Mouse (Mus musculus) midbrain, embryonic 14.5 days (tissue): ENCODE measurements around the gene Sdr42e1. TPM values are rescaled to one million over a fixed set of nuclear protein-coding genes. Genes with fewer than 3 reads are reported as not detected.

Experiments used
- ATAC-seq: fragments of 200-750 bp; cut with Nextera tagmentation; 2 replicates; pipeline ENCODE4 v1.8.0; 2017; ENCODE audit warnings: moderate number of reproducible peaks, moderate library complexity; ENCODE audit not compliant: low FRiP score, low TSS enrichment
- DNase-seq: peaks from one replicate; pipeline ENCODE4 v3.0.0-alpha.2; 2015
- H3K27ac ChIP-seq: fragments of 300-500 bp; sonication (generic); replicated peaks from 2 replicates; pipeline ENCODE4 v1.5.1; 2014; ENCODE audit warnings: mild to moderate bottlenecking, low read depth, low read length, moderate library complexity
- H3K27me3 ChIP-seq: fragments of 300-500 bp; sonication (generic); 2 replicates; pipeline ENCODE4 v1.6.1; 2014; ENCODE audit warnings: low read length, control low read depth, mixed read lengths; ENCODE audit not compliant: control insufficient read depth, insufficient read depth
- H3K36me3 ChIP-seq: fragments of 300-500 bp; sonication (generic); 2 replicates; pipeline ENCODE4 v1.6.1; 2014; ENCODE audit warnings: low read length, control low read depth; ENCODE audit not compliant: control insufficient read depth, insufficient read depth
- H3K4me1 ChIP-seq: fragments of 300-500 bp; sonication (generic); 2 replicates; pipeline ENCODE4 v1.6.1; 2014; ENCODE audit warnings: mild to moderate bottlenecking, antibody characterized with exemption, low read length, control low read depth; ENCODE audit not compliant: control insufficient read depth, insufficient read depth
- H3K4me2 ChIP-seq: fragments of 300-500 bp; sonication (generic); 2 replicates; pipeline ENCODE4 v1.6.1; 2014; ENCODE audit warnings: mild to moderate bottlenecking, low read length, moderate library complexity
- H3K4me3 ChIP-seq: fragments of 300-500 bp; sonication (generic); replicated peaks from 2 replicates; pipeline ENCODE4 v1.5.1; 2014; ENCODE audit warnings: low read depth, low read length
- H3K9ac ChIP-seq: fragments of 300-500 bp; sonication (generic); replicated peaks from 2 replicates; pipeline ENCODE4 v1.6.1; 2014; ENCODE audit warnings: mild to moderate bottlenecking, low read length, moderate library complexity
- H3K9me3 ChIP-seq: fragments of 300-500 bp; sonication (generic); 2 replicates; pipeline ENCODE4 v1.6.1; 2016; ENCODE audit warnings: low read length, control low read depth, mixed read lengths; ENCODE audit not compliant: control insufficient read depth
- WGBS: fragments of 180-500 bp; shearing (Covaris S2); extraction: QIAGEN DNeasy Blood & Tissue Kit; methylation state at CpG from one replicate; pipeline ENCODE4 v1.1.7; 2014; 5-methylcytosine and 5-hydroxymethylcytosine counted together
- polyA plus RNA-seq: library from polyadenylated mRNA; unstranded; fragments of >200 nt; fragmentation: Nextera tagmentation; extraction: Ambion mirVana; gene quantifications from 2 replicates; pipeline ENCODE4 v1.2.1, GENCODE M21; 2014

Gene Sdr42e1
- polyA plus RNA-seq: 1.4 and 1.8 TPM in 2 replicates

DNA sequence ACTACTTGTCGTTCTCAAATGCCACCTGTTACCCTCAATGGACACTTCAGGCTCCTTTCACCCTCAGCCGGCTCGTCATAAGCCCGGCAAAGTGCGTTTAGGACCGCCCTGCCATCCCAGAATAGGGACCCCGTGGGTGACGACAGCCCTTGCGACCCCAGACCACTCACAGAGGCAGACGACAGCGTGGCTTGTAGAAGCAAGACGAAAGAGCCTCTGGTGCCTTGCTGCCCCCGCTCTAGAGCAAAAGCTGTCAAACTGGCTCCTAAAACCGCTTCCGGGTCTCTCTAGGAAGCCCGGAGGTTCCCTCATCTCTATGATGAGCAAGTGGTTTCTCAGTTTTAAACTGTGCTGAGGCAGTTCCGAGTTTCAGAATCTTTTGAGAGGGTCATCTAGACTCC lies at the start of gene Sdr42e1:
Sdr42e1 (minus strand) TSS at position 260 of the 401 bp plus-strand sequence.
- H3K9ac ChIP-seq: peak within 1 kb of the TSS; percentile 50
- no peaks in the 10 kb centered on the region for H3K27me3 ChIP-seq
- no peaks in the 10 kb centered on the region for H3K36me3 ChIP-seq
- 17% methylated on average over 17 of the region's 17 CpGs for WGBS
- no peak for ATAC-seq
- peak; percentile 67 for DNase-seq
- peak within 1 kb of the TSS; percentile 39 for H3K4me3 ChIP-seq
- peak within 1 kb of the TSS; percentile 57 for H3K4me2 ChIP-seq
- H3K9me3 ChIP-seq: no peaks in the 10 kb centered on the region
- no peak within 1 kb of the TSS for H3K27ac ChIP-seq
- no peaks in the 10 kb centered on the region for H3K4me1 ChIP-seq

DNA sequence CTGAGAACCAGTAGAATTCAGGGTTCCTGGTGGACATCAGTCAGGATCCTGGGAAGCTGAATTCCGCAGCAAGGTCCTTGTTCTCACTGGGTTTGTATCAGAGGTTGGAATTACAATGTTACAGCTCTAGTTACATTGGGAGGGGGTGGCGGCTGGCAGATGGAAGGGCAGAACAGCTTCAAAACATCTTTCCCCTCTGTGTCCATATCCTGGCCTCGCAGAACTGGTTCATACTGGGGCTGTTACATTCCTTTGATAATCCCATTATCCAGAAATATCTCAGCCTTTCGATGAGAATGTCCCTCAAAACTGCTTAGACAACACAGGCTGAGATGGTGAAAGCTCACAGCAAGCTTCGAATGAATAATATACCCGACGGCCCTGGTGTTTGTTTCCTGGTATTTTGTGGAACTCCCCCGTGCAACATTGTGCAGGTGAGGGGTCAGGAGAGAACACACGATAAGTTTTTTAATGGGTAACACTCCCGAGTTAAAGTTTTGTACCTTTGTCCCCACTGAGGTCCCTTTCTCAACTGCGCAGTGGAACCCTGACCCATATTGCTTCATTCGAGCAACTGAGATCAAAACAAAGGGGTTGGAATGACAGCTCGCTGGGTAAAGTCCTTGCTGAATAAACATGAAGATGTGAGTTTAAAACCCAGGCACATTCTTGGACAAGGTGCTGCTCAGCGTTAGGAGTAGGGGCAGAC lies 44.8 kb upstream of the Sdr42e1 start:
- H3K4me3 ChIP-seq: no peak overlapping the region
- no peaks in the 10 kb centered on the region for H3K36me3 ChIP-seq
- WGBS: 66% methylated on average over 14 of the region's 14 CpGs
- ATAC-seq (no peak), DNase-seq (no peak)
- no peaks in the 10 kb centered on the region for H3K4me1 ChIP-seq
- no peak overlapping the region for H3K4me2 ChIP-seq
- peaks cover 5% of the 10 kb centered on the region; the same call in 1 of the 2 replicates for H3K9me3 ChIP-seq
- no peaks in the 10 kb centered on the region for H3K27me3 ChIP-seq
- no peak overlapping the region for H3K27ac ChIP-seq
- no peak overlapping the region for H3K9ac ChIP-seq

DNA sequence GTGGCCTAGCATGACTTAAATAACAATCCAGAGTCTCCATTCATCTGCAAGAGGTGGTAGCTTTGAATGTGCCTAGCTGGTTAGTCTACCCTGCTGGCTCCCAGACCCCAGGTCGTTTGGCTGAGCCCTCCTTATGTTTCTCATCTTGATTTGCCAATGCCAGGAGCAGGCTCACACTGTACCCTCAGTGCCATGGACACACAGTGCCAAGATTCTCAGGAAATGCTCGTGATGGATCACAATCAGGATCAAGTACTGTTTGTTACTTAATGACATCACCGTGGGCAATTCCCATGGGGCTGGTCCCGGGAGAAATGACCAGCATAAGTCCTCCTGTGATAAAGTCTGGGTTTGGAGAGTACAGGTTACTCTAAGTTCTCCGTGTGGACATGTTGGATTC lies 42.4 kb upstream of the Sdr42e1 start:
- no peak for DNase-seq
- H3K27me3 ChIP-seq: no peaks in the 10 kb centered on the region
- no peaks in the 10 kb centered on the region for H3K4me1 ChIP-seq
- no peak overlapping the region for H3K9ac ChIP-seq
- 71% methylated on average over 5 of the region's 5 CpGs for WGBS
- no peak overlapping the region for H3K4me3 ChIP-seq
- no peak overlapping the region for H3K27ac ChIP-seq
- no peaks in the 10 kb centered on the region for H3K9me3 ChIP-seq
- no peak overlapping the region for H3K4me2 ChIP-seq
- no peak for ATAC-seq
- H3K36me3 ChIP-seq: no peaks in the 10 kb centered on the region

DNA sequence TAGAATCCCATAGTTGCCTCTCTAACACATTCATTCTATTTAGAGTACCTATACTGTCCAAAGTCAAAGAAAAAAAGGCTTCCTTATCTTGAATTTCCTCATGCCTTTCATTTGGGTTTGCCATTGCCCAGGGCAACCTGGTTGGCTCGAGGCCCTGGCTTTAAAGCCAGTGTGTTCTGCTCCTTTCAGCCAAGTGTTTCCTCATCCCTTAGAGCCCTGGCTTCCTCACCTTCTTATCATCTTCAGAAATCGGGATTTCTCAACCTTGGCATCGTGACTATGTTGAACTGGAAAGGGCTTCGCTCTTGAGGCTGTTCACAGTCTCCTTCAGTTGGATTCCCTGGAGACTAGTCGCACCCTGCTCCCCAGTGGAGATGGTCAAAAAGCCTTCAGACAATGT lies 41.1 kb upstream of the Sdr42e1 start:
- Histone ChIP-seq H3K27ac (no peak overlapping the region), H3K4me1 (no peaks in the 10 kb centered on the region), H3K9me3 (no peaks in the 10 kb centered on the region), H3K4me3 (no peak overlapping the region), H3K4me2 (no peak overlapping the region), H3K36me3 (no peaks in the 10 kb centered on the region), H3K9ac (no peak overlapping the region), H3K27me3 (no peaks in the 10 kb centered on the region)
- ATAC-seq: no peak
- DNase-seq: no peak
- WGBS: 90% methylated on average over 5 of the region's 5 CpGs

DNA sequence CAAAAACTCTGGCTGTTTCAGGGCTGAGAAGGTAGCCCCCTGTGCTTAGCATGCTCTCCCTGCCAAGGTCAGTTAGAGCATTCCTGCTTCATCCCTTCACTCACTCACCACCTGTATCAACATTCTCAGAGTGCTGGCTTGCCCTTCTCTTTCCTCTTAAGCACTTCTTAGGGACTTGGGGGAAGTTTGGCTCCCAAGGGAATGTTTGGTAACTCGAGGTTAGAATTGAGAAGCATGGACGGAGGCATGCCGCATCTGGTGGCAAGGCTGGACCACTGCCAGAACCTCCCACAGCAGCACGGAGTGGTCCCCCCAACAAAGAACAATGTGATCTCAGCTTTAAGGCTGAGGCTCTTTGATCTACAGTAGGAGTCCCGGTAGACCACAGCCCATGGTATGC lies 38.7 kb upstream of the Sdr42e1 start:
- Histone ChIP-seq H3K27me3 (no peaks in the 10 kb centered on the region), H3K4me1 (no peaks in the 10 kb centered on the region), H3K4me3 (no peak overlapping the region), H3K36me3 (no peaks in the 10 kb centered on the region), H3K9ac (no peak overlapping the region), H3K27ac (no peak overlapping the region), H3K9me3 (no peaks in the 10 kb centered on the region), H3K4me2 (no peak overlapping the region)
- peak; percentile 25 for DNase-seq
- ATAC-seq: no peak
- 62% methylated on average over 5 of the region's 5 CpGs for WGBS

DNA sequence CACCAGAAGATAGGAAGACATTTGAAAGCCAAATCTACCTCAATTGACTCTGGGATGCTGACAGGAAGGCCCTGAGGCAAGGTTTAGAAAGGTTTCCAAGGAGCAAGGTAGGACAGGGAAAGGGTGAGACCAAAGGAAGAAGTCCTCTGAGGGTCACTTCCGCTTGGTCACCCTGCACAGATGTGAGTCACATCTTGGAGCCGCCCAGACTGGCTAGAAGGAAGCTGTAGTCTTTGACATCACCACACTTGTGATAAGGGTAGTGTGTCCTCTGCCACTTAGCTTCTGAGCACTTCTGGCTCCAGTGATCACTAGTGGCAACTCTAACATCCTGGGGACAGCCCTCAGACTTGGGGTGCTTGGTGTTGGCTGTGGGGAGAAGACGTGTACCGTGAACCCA lies 32.7 kb upstream of the Sdr42e1 start:
- whole genome bisulfite sequencing: 94% methylated on average over 4 of the region's 4 CpGs
- H3K4me3 ChIP-seq: no peak overlapping the region
- no peak overlapping the region for H3K27ac ChIP-seq
- H3K4me1 ChIP-seq: no peaks in the 10 kb centered on the region
- ATAC-seq (no peak), DNase-seq (no peak)
- no peak overlapping the region for H3K9ac ChIP-seq
- H3K27me3 ChIP-seq: no peaks in the 10 kb centered on the region
- no peak overlapping the region for H3K4me2 ChIP-seq
- H3K36me3 ChIP-seq: no peaks in the 10 kb centered on the region
- H3K9me3 ChIP-seq: no peaks in the 10 kb centered on the region

DNA sequence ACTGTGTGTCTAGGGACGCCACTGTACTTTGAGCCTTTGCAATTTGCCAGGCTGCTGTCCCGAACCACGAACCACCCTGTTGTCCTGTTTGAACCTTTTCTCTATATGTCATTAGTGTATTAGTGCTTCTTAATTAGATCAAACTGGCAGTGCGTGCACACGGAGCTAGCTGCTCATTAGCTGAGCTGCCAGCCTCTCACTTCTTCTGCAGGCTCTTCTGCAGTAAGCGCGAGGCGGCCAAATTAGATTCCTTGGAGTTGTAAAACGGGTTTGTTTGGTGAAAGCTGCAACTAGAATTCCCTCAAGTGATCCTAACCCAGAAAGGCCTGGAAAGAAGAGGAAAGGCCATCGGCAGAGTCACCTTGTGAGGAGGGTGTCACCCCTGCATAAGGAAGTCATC lies 29.2 kb upstream of the Sdr42e1 start:
- 62% methylated on average over 10 of the region's 10 CpGs for WGBS
- Histone ChIP-seq H3K4me1 (no peaks in the 10 kb centered on the region), H3K27ac (no peak overlapping the region), H3K9me3 (no peaks in the 10 kb centered on the region), H3K27me3 (no peaks in the 10 kb centered on the region), H3K9ac (no peak overlapping the region), H3K4me3 (no peak overlapping the region), H3K36me3 (no peaks in the 10 kb centered on the region), H3K4me2 (no peak overlapping the region)
- DNase-seq (peak; percentile 23), ATAC-seq (no peak)

DNA sequence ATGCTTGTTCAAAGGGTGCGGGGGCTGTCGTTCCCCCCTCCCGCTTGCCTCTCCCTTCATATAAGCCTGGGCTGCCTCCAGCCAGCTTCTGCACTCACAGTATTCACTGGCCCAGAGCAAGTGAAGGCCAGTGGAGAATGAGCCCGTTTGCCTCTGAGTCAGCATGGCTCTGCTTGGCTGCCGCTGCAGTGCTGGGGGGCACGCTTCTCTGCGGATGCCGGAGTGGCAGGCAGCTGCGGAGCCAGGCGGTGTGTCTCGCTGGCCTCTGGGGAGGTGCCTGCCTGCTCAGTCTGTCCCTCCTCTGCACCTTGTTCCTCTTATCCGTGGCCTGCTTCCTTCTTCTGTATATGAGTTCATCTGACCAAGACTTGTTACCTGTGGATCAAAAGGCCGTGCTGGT lies 28.4 kb upstream of the Sdr42e1 start, which contains the start of gene Hsd17b2:
Hsd17b2 (plus strand) TSS at position 46 of the 400 bp plus-strand sequence.
- H3K27ac ChIP-seq: no peak within 1 kb of the TSS
- H3K4me3 ChIP-seq: no peak within 1 kb of the TSS
- H3K36me3 ChIP-seq: no peaks in the 10 kb centered on the region
- no peak within 1 kb of the TSS for H3K4me2 ChIP-seq
- no peaks in the 10 kb centered on the region for H3K4me1 ChIP-seq
- H3K9ac ChIP-seq: 0 out of 2 replicates have a peak within 1 kb of the TSS, but pooled peaks have one; percentile 18
- H3K9me3 ChIP-seq: no peaks in the 10 kb centered on the region
- WGBS: 53% methylated on average over 13 of the region's 13 CpGs
- no peaks in the 10 kb centered on the region for H3K27me3 ChIP-seq
- peak; percentile 47 for DNase-seq
- ATAC-seq: no peak

DNA sequence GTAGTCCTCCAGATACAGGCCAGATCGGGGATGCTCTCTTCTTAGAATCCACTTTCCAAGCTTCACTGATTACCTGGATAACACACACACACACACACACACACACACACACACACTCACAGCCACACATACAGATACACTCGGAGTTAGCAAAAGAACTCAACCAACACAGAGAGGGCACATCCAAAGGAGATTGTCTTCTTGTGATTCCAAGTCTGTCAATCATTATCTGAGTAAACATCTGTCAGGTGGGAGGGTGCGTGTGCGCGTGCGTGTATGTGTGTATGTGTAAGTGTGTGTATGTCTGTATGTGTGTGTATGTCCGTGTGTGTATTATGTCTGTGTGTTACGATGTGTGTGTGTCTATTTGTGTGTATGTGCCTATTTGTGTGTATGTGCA lies 27.8 kb upstream of the Sdr42e1 start:
- ATAC-seq (no peak), DNase-seq (no peak)
- Histone ChIP-seq H3K27ac (no peak overlapping the region), H3K9me3 (no peaks in the 10 kb centered on the region), H3K9ac (no peak overlapping the region), H3K4me1 (no peaks in the 10 kb centered on the region), H3K4me2 (no peak overlapping the region), H3K4me3 (no peak overlapping the region), H3K36me3 (no peaks in the 10 kb centered on the region), H3K27me3 (no peaks in the 10 kb centered on the region)
- WGBS: 90% methylated on average over 8 of the region's 8 CpGs
